Mouse (Mus musculus) megakaryocyte, embryonic 14.5 days (primary cell): ENCODE measurements around the gene Nebl. TPM values are rescaled to one million over a fixed set of nuclear protein-coding genes. Genes with fewer than 3 reads are reported as not detected.
A peak's percentile ranks its signal among the peaks of the same experiment; 100 is the strongest.

Experiments
- H3K27me3 ChIP-seq: replicated peaks from 2 replicates; pipeline ENCODE3; 2012; ENCODE audit warnings: inconsistent platforms
- H3K36me3 ChIP-seq: replicated peaks from 2 replicates; pipeline ENCODE3; 2012; ENCODE audit warnings: low read length, inconsistent platforms, mixed read lengths
- H3K4me1 ChIP-seq: 2 replicates; pipeline ENCODE4 v1.6.1; 2012; ENCODE audit warnings: inconsistent platforms
- H3K4me3 ChIP-seq: replicated peaks from 2 replicates; pipeline ENCODE3; 2012; ENCODE audit warnings: moderate library complexity, mild to moderate bottlenecking, inconsistent platforms
- H3K9me3 ChIP-seq: 2 replicates; pipeline ENCODE4 v1.6.1; 2012; ENCODE audit warnings: inconsistent platforms
- FLI1 ChIP-seq: IDR thresholded peaks from 2 replicates; pipeline ENCODE4 v1.6.1; 2012; ENCODE audit warnings: low read length, inconsistent platforms, mixed read lengths
- GATA1 ChIP-seq: IDR thresholded peaks from 3 replicates; pipeline ENCODE4 v1.6.1; 2012; ENCODE audit warnings: mixed read lengths, low read length, inconsistent platforms, borderline replicate concordance
- polyA plus RNA-seq: library from polyadenylated mRNA; stranded (reverse); fragments of >175 nt; gene quantifications from 2 replicates; pipeline ENCODE4 v1.2.3, GENCODE M21; 2012; ENCODE audit warnings: low replicate concordance; ENCODE audit not compliant: insufficient read depth

The Nebl gene
- polyA plus RNA-seq = 0.04 TPM in 1 of 2 replicates, not detected in the other

GRCm38 (mm10) chr2:17730957-17731830, at the start of gene Nebl:
TSS of gene Nebl (minus strand) at chr2:17731464.
- H3K4me3 ChIP-seq = peak within 1 kb of the TSS; percentile 91
- H3K4me1 ChIP-seq = peaks cover 24% of the 10 kb centered on the region
- no peaks in the 10 kb centered on the region for H3K36me3 ChIP-seq
- H3K27me3 ChIP-seq = peaks cover 47% of the 10 kb centered on the region
- TF ChIP-seq GATA1 (no peak), FLI1 (no peak)
- H3K9me3 ChIP-seq = no peaks in the 10 kb centered on the region

DNA sequence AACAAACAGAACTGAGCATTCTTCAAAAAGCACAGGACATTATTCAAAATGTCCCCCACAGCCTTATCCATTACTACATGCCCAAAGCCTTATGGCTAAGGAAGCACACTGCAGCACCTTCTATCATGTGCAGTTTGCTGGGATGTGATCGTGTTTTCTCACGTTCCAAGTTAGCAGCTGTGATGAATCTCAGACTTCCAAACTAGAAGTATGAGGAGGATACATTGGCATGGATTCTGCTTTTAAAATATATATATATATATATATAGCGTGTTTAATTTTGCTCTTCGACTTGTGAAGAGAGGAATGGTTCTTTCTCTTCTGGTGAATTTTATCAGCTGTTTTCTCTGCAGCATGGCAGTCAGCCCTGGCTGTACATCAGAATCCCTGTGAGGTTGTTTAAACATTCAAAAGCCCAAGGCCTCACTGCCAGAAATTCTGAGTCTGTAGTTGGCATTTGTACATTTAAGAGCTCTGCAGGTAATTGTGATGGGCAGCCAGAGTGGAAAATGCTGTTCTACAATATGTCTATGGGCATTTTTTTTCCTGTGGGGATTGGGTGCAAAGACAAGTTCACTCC, 39.1 kb upstream of the Nebl start:
- Histone ChIP-seq H3K9me3 (no peaks in the 10 kb centered on the region), H3K27me3 (no peaks in the 10 kb centered on the region), H3K4me3 (no peak overlapping the region), H3K36me3 (no peaks in the 10 kb centered on the region), H3K4me1 (no peaks in the 10 kb centered on the region)
- TF ChIP-seq FLI1 = no peak
- no peak for TF ChIP-seq GATA1

GRCm38 (mm10) chr2:17769242-17769755, 38.0 kb upstream of the Nebl start:
- no peaks in the 10 kb centered on the region for H3K9me3 ChIP-seq
- H3K36me3 ChIP-seq = no peaks in the 10 kb centered on the region
- TF ChIP-seq FLI1 = no peak
- TF ChIP-seq GATA1 = no peak
- H3K4me3 ChIP-seq = no peak overlapping the region
- no peaks in the 10 kb centered on the region for H3K4me1 ChIP-seq
- H3K27me3 ChIP-seq = no peaks in the 10 kb centered on the region

- Histone ChIP-seq H3K4me1 (no peaks in the 10 kb centered on the region), H3K36me3 (no peaks in the 10 kb centered on the region), H3K9me3 (peaks cover 16% of the 10 kb centered on the region), H3K27me3 (no peaks in the 10 kb centered on the region), H3K4me3 (no peak overlapping the region)
- no peak for TF ChIP-seq GATA1
- TF ChIP-seq FLI1 = no peak
Measured at GRCm38 (mm10) chr2:17756271-17756670, 25.0 kb upstream of the Nebl start.

DNA sequence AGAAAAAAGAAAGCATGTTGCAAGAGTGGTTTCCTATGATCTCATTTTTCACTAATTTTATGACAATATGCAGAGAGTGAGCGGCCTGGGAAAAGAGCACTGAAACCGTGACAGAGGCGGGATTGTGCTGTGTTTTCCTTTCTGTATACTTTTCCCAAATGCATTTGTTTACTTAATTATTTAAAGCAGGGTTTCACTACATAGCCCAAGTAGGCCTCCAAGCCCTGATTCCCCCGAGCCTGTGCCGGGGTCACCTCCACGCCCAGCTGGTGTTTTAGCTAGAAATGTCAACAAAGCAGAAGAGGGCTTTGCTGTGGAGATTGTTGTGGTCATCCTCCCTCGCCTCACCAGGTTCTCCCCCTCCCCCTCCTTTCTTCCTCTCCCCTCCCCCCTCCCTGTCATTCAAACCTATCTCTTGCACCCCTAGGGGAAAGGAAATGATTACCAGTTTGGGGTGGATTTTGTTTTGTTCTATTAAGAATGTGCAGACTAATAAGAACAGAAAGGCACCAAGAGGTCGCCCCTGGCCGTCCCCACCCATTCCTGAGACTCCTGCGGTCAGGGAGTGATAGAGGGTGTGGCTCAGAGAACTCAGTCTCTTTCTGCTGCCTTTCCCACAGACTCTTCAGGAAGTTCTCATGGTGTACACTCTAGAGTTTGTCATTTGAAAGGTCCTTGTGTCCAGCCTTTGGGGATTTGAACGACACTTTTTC, 10.9 kb upstream of the Nebl start:
- Histone ChIP-seq H3K9me3 (no peaks in the 10 kb centered on the region), H3K4me3 (peak overlapping the region; percentile 87), H3K27me3 (no peaks in the 10 kb centered on the region), H3K36me3 (no peaks in the 10 kb centered on the region), H3K4me1 (peaks cover 16% of the 10 kb centered on the region)
- TF ChIP-seq GATA1 (no peak), FLI1 (no peak)

- TF ChIP-seq FLI1 (no peak), GATA1 (no peak)
- peak overlapping the region; percentile 87 for H3K4me3 ChIP-seq
- no peaks in the 10 kb centered on the region for H3K9me3 ChIP-seq
- H3K4me1 ChIP-seq = peaks cover 16% of the 10 kb centered on the region
- H3K36me3 ChIP-seq = no peaks in the 10 kb centered on the region
- H3K27me3 ChIP-seq = no peaks in the 10 kb centered on the region
Measured at GRCm38 (mm10) chr2:17741555-17741954, 10.3 kb upstream of the Nebl start.

- H3K27me3 ChIP-seq = no peaks in the 10 kb centered on the region
- TF ChIP-seq GATA1 = no peak
- no peak for TF ChIP-seq FLI1
Measured at GRCm38 (mm10) chr2:17740454-17740853, 9.2 kb upstream of the Nebl start.

GRCm38 (mm10) chr2:17732210-17732609, 946 bp upstream of the Nebl start:
- Histone ChIP-seq H3K36me3 (no peaks in the 10 kb centered on the region), H3K4me1 (peaks cover 24% of the 10 kb centered on the region), H3K4me3 (peak overlapping the region; percentile 18), H3K27me3 (peaks cover 47% of the 10 kb centered on the region), H3K9me3 (no peaks in the 10 kb centered on the region)
- TF ChIP-seq FLI1 (no peak), GATA1 (no peak)

More at GRCm38 (mm10) chr2:17740454-17740853, 9.2 kb upstream of the Nebl start:
- no peak overlapping the region for H3K4me3 ChIP-seq
- peaks cover 16% of the 10 kb centered on the region for H3K4me1 ChIP-seq
- H3K36me3 ChIP-seq = no peaks in the 10 kb centered on the region
- H3K9me3 ChIP-seq = no peaks in the 10 kb centered on the region

- Histone ChIP-seq H3K9me3 (no peaks in the 10 kb centered on the region), H3K36me3 (no peaks in the 10 kb centered on the region), H3K4me3 (peak overlapping the region; percentile 91), H3K27me3 (peaks cover 47% of the 10 kb centered on the region), H3K4me1 (peaks cover 24% of the 10 kb centered on the region)
- TF ChIP-seq FLI1 = no peak
- TF ChIP-seq GATA1 = no peak
Measured at GRCm38 (mm10) chr2:17731831-17732200, 552 bp upstream of the Nebl start.
